Mouse (Mus musculus): ENCODE measurements at regions not wholly inside any gene's neighbourhood (a gene's known extent, or its start where the extent isn't known, plus 50 kb on each side); places are given as distances from the start of the nearest gene placed in this dataset.
A peak's percentile ranks its signal among the peaks of the same experiment; 100 is the strongest.

- no peaks in the 10 kb centered on the region for H3K27me3 ChIP-seq (ENCODE audit: control insufficient read depth, insufficient read depth, low read length)
- H3K9ac ChIP-seq (ENCODE audit: low read depth, low read length), result no peak overlapping the region
- peaks cover 7% of the 10 kb centered on the region for H3K4me1 ChIP-seq (ENCODE audit: control insufficient read depth, insufficient read depth, low read length)
- WGBS (ENCODE audit: insufficient replicate concordance), result 78% methylated on average over 3 of the region's 3 CpGs
- no peak overlapping the region for H3K4me3 ChIP-seq (ENCODE audit: low read depth, low read length)
- no peak overlapping the region for H3K27ac ChIP-seq (ENCODE audit: low read depth, low read length)
- no peak for ATAC-seq (replicated peaks; ENCODE audit: insufficient number of reproducible peaks, low FRiP score, low TSS enrichment)
- no peaks in the 10 kb centered on the region for H3K9me3 ChIP-seq (replicated peaks; ENCODE audit: control insufficient read depth, low read length)
- H3K4me2 ChIP-seq, result no peak overlapping the region
- no peaks in the 10 kb centered on the region for H3K36me3 ChIP-seq (ENCODE audit: control insufficient read depth, insufficient read depth, low read length)
Measured at GRCm38 (mm10) chr3:130965275-130965674, 145.0 kb upstream of the Lef1 start.

DNA sequence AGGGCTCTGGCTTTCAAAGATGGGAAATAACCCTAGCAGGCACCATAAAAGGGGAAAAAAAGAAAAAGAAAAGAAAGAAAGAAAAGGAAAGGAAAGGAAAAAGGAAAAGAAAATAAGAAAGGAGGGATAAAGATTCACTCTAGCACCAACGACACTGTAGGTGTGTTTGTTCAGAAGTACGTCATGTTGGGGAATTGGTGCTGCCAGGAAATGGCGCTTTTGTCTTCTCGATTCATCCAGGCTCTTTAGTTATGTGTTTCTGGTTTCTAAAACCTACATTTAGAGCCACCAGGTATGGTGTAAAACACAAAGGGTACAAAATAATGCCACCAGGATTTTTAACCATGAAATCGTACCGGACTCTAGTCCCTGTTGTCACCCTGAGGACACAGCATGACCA lies 146.2 kb upstream of the Lef1 start:
- Histone ChIP-seq H3K4me1 (ENCODE audit: control insufficient read depth, insufficient read depth, low read length) (peaks cover 7% of the 10 kb centered on the region), H3K4me3 (ENCODE audit: low read depth, low read length) (no peak overlapping the region), H3K4me2 (no peak overlapping the region), H3K27me3 (ENCODE audit: control insufficient read depth, insufficient read depth, low read length) (no peaks in the 10 kb centered on the region), H3K9ac (ENCODE audit: low read depth, low read length) (no peak overlapping the region), H3K36me3 (ENCODE audit: control insufficient read depth, insufficient read depth, low read length) (no peaks in the 10 kb centered on the region), H3K27ac (ENCODE audit: low read depth, low read length) (no peak overlapping the region), H3K9me3 (replicated peaks; ENCODE audit: control insufficient read depth, low read length) (no peaks in the 10 kb centered on the region)
- ATAC-seq (replicated peaks; ENCODE audit: insufficient number of reproducible peaks, low FRiP score, low TSS enrichment), result no peak
- WGBS (ENCODE audit: insufficient replicate concordance), result 88% methylated on average over 6 of the region's 6 CpGs

DNA sequence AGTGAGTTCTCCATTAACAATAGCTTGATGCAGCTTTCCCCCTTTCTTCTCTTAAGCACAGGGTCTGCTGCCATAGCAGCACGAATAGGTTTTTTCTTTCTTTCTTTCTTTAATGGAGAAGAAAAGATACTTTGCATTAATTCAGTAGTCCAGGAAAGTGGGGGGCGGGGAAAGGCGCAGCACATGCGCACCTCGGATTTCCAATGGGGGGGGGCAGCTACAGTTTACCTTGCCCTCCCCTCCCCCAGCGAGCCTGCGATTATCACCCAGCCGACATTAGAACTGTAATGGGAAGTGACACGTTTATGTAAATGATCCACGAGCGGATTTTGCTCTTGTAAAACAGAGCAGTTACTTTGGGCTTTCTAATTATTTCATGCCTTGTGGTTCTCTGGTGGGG lies 146.6 kb upstream of the Lef1 start:
- Histone ChIP-seq H3K27me3 (ENCODE audit: control insufficient read depth, insufficient read depth, low read length) (no peaks in the 10 kb centered on the region), H3K36me3 (ENCODE audit: control insufficient read depth, insufficient read depth, low read length) (no peaks in the 10 kb centered on the region), H3K9ac (ENCODE audit: low read depth, low read length) (no peak overlapping the region), H3K9me3 (replicated peaks; ENCODE audit: control insufficient read depth, low read length) (no peaks in the 10 kb centered on the region), H3K4me3 (ENCODE audit: low read depth, low read length) (no peak overlapping the region), H3K27ac (ENCODE audit: low read depth, low read length) (no peak overlapping the region), H3K4me2 (peak overlapping the region; percentile 19; the same call in 1 of the 2 replicates), H3K4me1 (ENCODE audit: control insufficient read depth, insufficient read depth, low read length) (peaks cover 7% of the 10 kb centered on the region)
- ATAC-seq (replicated peaks; ENCODE audit: insufficient number of reproducible peaks, low FRiP score, low TSS enrichment), result no peak
- 30% methylated on average over 11 of the region's 11 CpGs for WGBS (ENCODE audit: insufficient replicate concordance)

- Histone ChIP-seq H3K9me3 (replicated peaks; ENCODE audit: control insufficient read depth, low read length) (no peaks in the 10 kb centered on the region), H3K27ac (ENCODE audit: low read depth, low read length) (no peak overlapping the region), H3K27me3 (ENCODE audit: control insufficient read depth, insufficient read depth, low read length) (no peaks in the 10 kb centered on the region), H3K9ac (ENCODE audit: low read depth, low read length) (no peak overlapping the region), H3K36me3 (ENCODE audit: control insufficient read depth, insufficient read depth, low read length) (no peaks in the 10 kb centered on the region), H3K4me3 (ENCODE audit: low read depth, low read length) (no peak overlapping the region), H3K4me2 (peak overlapping the region; percentile 39), H3K4me1 (ENCODE audit: control insufficient read depth, insufficient read depth, low read length) (peaks cover 7% of the 10 kb centered on the region)
- WGBS (ENCODE audit: insufficient replicate concordance), result 71% methylated on average over 12 of the region's 12 CpGs
- no peak for ATAC-seq (replicated peaks; ENCODE audit: insufficient number of reproducible peaks, low FRiP score, low TSS enrichment)
Measured at GRCm38 (mm10) chr3:130962701-130963472, 147.4 kb upstream of the Lef1 start.

- Histone ChIP-seq H3K4me1 (ENCODE audit: control insufficient read depth, insufficient read depth, low read length) (peaks cover 7% of the 10 kb centered on the region), H3K4me2 (peak overlapping the region; percentile 39), H3K36me3 (ENCODE audit: control insufficient read depth, insufficient read depth, low read length) (no peaks in the 10 kb centered on the region), H3K27ac (ENCODE audit: low read depth, low read length) (no peak overlapping the region), H3K4me3 (ENCODE audit: low read depth, low read length) (no peak overlapping the region), H3K27me3 (ENCODE audit: control insufficient read depth, insufficient read depth, low read length) (no peaks in the 10 kb centered on the region), H3K9ac (ENCODE audit: low read depth, low read length) (no peak overlapping the region), H3K9me3 (replicated peaks; ENCODE audit: control insufficient read depth, low read length) (no peaks in the 10 kb centered on the region)
- no peak for ATAC-seq (replicated peaks; ENCODE audit: insufficient number of reproducible peaks, low FRiP score, low TSS enrichment)
- 10% methylated on average over 14 of the region's 14 CpGs for WGBS (ENCODE audit: insufficient replicate concordance)
Measured at GRCm38 (mm10) chr3:130962151-130962633, 148.1 kb upstream of the Lef1 start.

- Histone ChIP-seq H3K4me2 (peak overlapping the region; percentile 39), H3K9me3 (replicated peaks; ENCODE audit: control insufficient read depth, low read length) (no peaks in the 10 kb centered on the region), H3K4me1 (ENCODE audit: control insufficient read depth, insufficient read depth, low read length) (peaks cover 7% of the 10 kb centered on the region), H3K4me3 (ENCODE audit: low read depth, low read length) (no peak overlapping the region), H3K27ac (ENCODE audit: low read depth, low read length) (no peak overlapping the region), H3K27me3 (ENCODE audit: control insufficient read depth, insufficient read depth, low read length) (no peaks in the 10 kb centered on the region), H3K36me3 (ENCODE audit: control insufficient read depth, insufficient read depth, low read length) (no peaks in the 10 kb centered on the region), H3K9ac (ENCODE audit: low read depth, low read length) (no peak overlapping the region)
- ATAC-seq (replicated peaks; ENCODE audit: insufficient number of reproducible peaks, low FRiP score, low TSS enrichment), result no peak
- WGBS (ENCODE audit: insufficient replicate concordance), result 42% methylated on average over 6 of the region's 6 CpGs
Measured at GRCm38 (mm10) chr3:130961704-130962103, 148.6 kb upstream of the Lef1 start.

- H3K4me2 ChIP-seq, result no peak overlapping the region
- H3K4me1 ChIP-seq (ENCODE audit: control insufficient read depth, insufficient read depth, low read length), result no peaks in the 10 kb centered on the region
- H3K27me3 ChIP-seq (ENCODE audit: control insufficient read depth, insufficient read depth, low read length), result no peaks in the 10 kb centered on the region
- no peak overlapping the region for H3K27ac ChIP-seq (ENCODE audit: low read depth, low read length)
- H3K9me3 ChIP-seq (replicated peaks; ENCODE audit: control insufficient read depth, low read length), result 0 out of 2 replicates have a peak, but pooled peaks cover 3% of the 10 kb centered on the region
- ATAC-seq (replicated peaks; ENCODE audit: insufficient number of reproducible peaks, low FRiP score, low TSS enrichment), result no peak
- no peak overlapping the region for H3K9ac ChIP-seq (ENCODE audit: low read depth, low read length)
- H3K4me3 ChIP-seq (ENCODE audit: low read depth, low read length), result no peak overlapping the region
- H3K36me3 ChIP-seq (ENCODE audit: control insufficient read depth, insufficient read depth, low read length), result no peaks in the 10 kb centered on the region
- WGBS (ENCODE audit: insufficient replicate concordance), result 71% methylated on average over 4 of the region's 4 CpGs
Measured at GRCm38 (mm10) chr3:130955958-130956357, 154.3 kb upstream of the Lef1 start.

DNA sequence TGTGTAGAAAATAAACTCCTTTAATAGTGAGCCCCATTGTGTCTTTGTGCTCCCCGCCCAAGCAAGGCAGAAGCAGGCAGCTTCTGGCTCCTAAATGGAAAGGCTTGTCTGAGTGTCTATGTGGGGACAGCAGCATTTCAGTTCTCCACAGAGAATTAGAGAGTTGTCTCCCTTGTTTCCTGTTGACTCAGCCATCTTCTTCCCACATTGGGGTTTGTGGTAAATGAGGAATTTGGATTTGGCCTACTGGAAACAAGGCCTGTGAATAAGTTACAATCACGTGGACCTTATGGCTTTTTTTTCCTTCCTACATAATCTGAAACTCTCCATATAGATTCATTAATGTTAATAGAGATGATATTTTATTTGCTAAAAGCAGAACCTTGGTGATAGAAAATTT lies 158.9 kb upstream of the Lef1 start:
- WGBS (ENCODE audit: insufficient replicate concordance), result 68% methylated on average over 2 of the region's 2 CpGs
- Histone ChIP-seq H3K4me3 (ENCODE audit: low read depth, low read length) (no peak overlapping the region), H3K4me2 (no peak overlapping the region), H3K9me3 (replicated peaks; ENCODE audit: control insufficient read depth, low read length) (0 out of 2 replicates have a peak, but pooled peaks cover 3% of the 10 kb centered on the region), H3K36me3 (ENCODE audit: control insufficient read depth, insufficient read depth, low read length) (no peaks in the 10 kb centered on the region), H3K27ac (ENCODE audit: low read depth, low read length) (no peak overlapping the region), H3K4me1 (ENCODE audit: control insufficient read depth, insufficient read depth, low read length) (no peaks in the 10 kb centered on the region), H3K9ac (ENCODE audit: low read depth, low read length) (no peak overlapping the region), H3K27me3 (ENCODE audit: control insufficient read depth, insufficient read depth, low read length) (no peaks in the 10 kb centered on the region)
- no peak for ATAC-seq (replicated peaks; ENCODE audit: insufficient number of reproducible peaks, low FRiP score, low TSS enrichment)

DNA sequence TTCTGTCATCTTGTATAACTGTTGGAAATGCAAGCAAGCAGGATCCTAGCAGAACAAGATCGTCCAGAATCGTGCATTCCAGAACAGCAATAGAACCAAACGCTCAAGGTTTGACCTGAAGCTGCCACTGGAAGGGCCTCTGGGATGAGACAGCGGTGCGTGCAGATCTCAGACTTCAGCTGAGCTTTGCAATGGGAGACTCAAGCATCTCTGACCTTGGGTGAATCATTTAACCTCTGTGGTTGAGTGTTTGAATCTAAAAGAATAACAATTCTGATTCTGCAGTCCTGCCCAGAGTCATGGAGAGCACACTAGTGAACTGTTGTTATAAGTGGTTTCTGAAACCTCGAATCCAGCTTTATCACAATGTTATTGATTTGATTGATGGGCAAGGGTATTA lies 159.4 kb upstream of the Lef1 start:
- H3K27ac ChIP-seq (ENCODE audit: low read depth, low read length), result no peak overlapping the region
- no peak overlapping the region for H3K4me3 ChIP-seq (ENCODE audit: low read depth, low read length)
- no peaks in the 10 kb centered on the region for H3K27me3 ChIP-seq (ENCODE audit: control insufficient read depth, insufficient read depth, low read length)
- no peaks in the 10 kb centered on the region for H3K4me1 ChIP-seq (ENCODE audit: control insufficient read depth, insufficient read depth, low read length)
- H3K36me3 ChIP-seq (ENCODE audit: control insufficient read depth, insufficient read depth, low read length), result no peaks in the 10 kb centered on the region
- 60% methylated on average over 6 of the region's 6 CpGs for WGBS (ENCODE audit: insufficient replicate concordance)
- no peak overlapping the region for H3K9ac ChIP-seq (ENCODE audit: low read depth, low read length)
- ATAC-seq (replicated peaks; ENCODE audit: insufficient number of reproducible peaks, low FRiP score, low TSS enrichment), result no peak
- no peak overlapping the region for H3K4me2 ChIP-seq
- H3K9me3 ChIP-seq (replicated peaks; ENCODE audit: control insufficient read depth, low read length), result 0 out of 2 replicates have a peak, but pooled peaks cover 3% of the 10 kb centered on the region

Data from heart, embryonic 11.5 days (tissue).